Mouse (Mus musculus): ENCODE data around the gene Il10. TPM values are rescaled to one million over a fixed set of nuclear protein-coding genes. Genes with fewer than 3 reads are reported as not detected.

Gene Il10
- polyA plus RNA-seq, 1 experiment from 2014 or later = not detected

DNA sequence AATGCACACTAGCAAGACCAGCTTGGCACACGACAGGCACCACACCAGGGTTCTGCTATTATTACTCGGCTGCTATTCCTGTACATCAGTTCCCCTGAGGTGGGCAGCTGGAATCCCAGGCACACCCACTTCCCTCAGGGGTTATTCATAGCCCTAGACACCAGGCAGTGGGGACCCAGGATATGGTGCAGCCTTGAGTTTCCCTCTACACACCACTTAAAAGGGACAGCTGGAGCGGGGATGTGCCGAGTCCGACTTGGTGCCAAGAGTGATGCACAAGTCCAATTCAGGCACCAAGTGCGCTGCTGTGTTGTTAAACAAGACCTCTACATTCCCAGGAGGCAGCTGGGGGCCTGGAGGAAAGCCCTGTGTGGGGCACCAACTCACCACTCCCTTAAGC, 43.2 kb downstream of the Il10 start:
- peaks cover 36% of the 10 kb centered on the region for H3K4me1 ChIP-seq (ENCODE audit: control insufficient read depth, insufficient read depth, low read length)
- no peak overlapping the region for H3K4me2 ChIP-seq (ENCODE audit: low read depth, low read length)
- no peak overlapping the region for H3K4me3 ChIP-seq (ENCODE audit: low read length)

DNA sequence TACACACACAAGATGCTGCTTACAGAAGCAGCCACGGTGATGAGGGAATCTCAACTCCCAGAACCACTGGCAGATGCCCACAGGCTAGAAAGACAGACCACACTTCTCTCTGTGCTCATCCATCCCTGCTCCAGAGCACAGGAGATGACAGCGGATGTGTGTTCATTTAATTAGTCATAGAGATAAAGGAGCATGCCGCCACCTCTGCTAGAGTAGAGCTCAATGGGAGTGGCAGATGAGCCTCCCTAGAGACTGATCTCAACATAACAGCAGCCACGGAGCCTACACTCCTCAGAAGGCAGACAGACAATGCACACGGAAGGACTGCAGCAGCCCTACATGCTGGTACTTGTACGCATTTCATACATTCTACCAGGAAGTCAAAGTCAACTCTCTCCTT, 44.6 kb downstream of the Il10 start:
- no peaks in the 10 kb centered on the region for H3K27me3 ChIP-seq (replicated peaks; ENCODE audit: control insufficient read depth, insufficient read depth, low read length)
- ATAC-seq = peak; percentile 40; the same call in 1 of the 2 replicates
- no peak overlapping the region for H3K4me2 ChIP-seq (ENCODE audit: low read depth, low read length)
- no peak overlapping the region for H3K4me3 ChIP-seq (ENCODE audit: low read length)
- no peaks in the 10 kb centered on the region for H3K9me3 ChIP-seq (ENCODE audit: control insufficient read depth, low read length)
- no peak overlapping the region for H3K27ac ChIP-seq (ENCODE audit: low read length)
- H3K9ac ChIP-seq (ENCODE audit: low read depth, low read length) = no peak overlapping the region
- no peaks in the 10 kb centered on the region for H3K36me3 ChIP-seq (ENCODE audit: control insufficient read depth, insufficient read depth, low read length)
- 50% methylated on average over 6 of the region's 6 CpGs for WGBS
- H3K4me1 ChIP-seq (ENCODE audit: control insufficient read depth, insufficient read depth, low read length) = peaks cover 38% of the 10 kb centered on the region

More for the DNA sequence above, 43.2 kb downstream of the Il10 start:
- Histone ChIP-seq H3K27ac (ENCODE audit: low read length) (no peak overlapping the region), H3K9me3 (ENCODE audit: control insufficient read depth, low read length) (no peaks in the 10 kb centered on the region), H3K9ac (ENCODE audit: low read depth, low read length) (no peak overlapping the region), H3K36me3 (ENCODE audit: control insufficient read depth, insufficient read depth, low read length) (peaks cover under 1% of the 10 kb centered on the region; the same call in 1 of the 2 replicates), H3K27me3 (replicated peaks; ENCODE audit: control insufficient read depth, insufficient read depth, low read length) (no peaks in the 10 kb centered on the region)
- no peak for ATAC-seq
- 58% methylated on average over 6 of the region's 6 CpGs for WGBS

DNA sequence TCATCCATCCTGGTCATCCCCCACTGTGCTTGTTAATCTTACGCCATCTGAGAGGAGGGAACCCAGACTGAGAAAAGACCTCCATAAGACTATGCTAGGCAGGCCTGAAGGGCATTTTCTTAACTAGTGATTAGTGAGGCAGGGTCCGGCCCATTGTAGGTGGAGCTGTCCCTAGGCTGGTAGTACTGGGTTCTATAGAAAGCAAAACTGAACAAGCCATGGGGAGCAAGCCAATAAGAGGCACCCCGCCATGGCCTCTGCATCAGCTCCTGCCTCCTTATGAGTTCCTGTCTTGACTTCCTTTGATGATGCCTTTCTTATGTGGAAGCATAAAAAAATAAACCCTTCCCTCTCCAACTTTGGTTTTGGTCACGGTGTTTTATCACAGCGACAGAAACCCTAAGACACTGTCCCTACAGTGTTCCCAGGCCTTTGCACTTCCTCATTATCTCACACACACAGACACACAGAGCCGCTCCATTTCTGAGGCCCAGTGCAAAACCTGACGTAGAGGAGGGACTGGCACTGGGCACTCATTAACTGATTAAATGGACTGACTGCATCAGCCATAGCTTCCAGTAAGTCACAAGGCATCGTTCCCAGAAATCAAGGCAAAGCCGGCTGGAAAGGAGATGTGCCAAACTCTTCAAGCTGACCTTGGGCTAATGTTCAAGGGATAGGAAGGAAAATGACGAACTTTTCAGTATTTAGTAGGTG, 48.5 kb downstream of the Il10 start:
- H3K9me3 ChIP-seq (ENCODE audit: control insufficient read depth, low read length) = no peaks in the 10 kb centered on the region
- H3K27ac ChIP-seq (ENCODE audit: low read length) = no peak overlapping the region
- ATAC-seq = peak; percentile 70
- H3K4me3 ChIP-seq (ENCODE audit: low read length) = no peak overlapping the region
- H3K4me1 ChIP-seq (ENCODE audit: control insufficient read depth, insufficient read depth, low read length) = peaks cover 17% of the 10 kb centered on the region; the same call in 1 of the 2 replicates
- WGBS = 84% methylated on average over 10 of the region's 10 CpGs
- no peak overlapping the region for H3K4me2 ChIP-seq (ENCODE audit: low read depth, low read length)
- H3K9ac ChIP-seq (ENCODE audit: low read depth, low read length) = no peak overlapping the region
- no peaks in the 10 kb centered on the region for H3K36me3 ChIP-seq (ENCODE audit: control insufficient read depth, insufficient read depth, low read length)
- H3K27me3 ChIP-seq (replicated peaks; ENCODE audit: control insufficient read depth, insufficient read depth, low read length) = no peaks in the 10 kb centered on the region

DNA sequence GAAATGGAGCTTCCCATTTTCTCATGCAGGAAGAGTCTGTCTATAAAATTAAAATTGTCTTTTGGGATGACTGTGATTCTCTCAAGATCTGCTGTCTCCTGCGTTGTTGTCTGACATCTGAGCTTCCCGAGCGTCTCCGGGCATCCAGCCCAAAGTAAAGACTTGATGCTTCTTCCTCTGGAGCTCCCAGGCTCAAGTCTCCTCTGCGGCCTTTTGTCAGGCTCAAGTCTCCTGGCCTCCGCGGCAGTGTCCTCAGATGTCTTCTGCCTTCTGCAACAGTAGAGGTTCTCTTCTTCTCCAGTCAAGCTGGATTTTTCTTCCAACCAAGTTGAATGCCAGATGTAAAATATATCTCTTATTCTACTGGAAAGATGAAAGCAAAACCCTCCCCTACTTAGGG, 49.4 kb downstream of the Il10 start:
- no peak overlapping the region for H3K27ac ChIP-seq (ENCODE audit: low read length)
- ATAC-seq = no peak
- H3K9ac ChIP-seq (ENCODE audit: low read depth, low read length) = no peak overlapping the region
- WGBS = 83% methylated on average over 7 of the region's 7 CpGs
- no peaks in the 10 kb centered on the region for H3K36me3 ChIP-seq (ENCODE audit: control insufficient read depth, insufficient read depth, low read length)
- no peaks in the 10 kb centered on the region for H3K9me3 ChIP-seq (ENCODE audit: control insufficient read depth, low read length)
- no peaks in the 10 kb centered on the region for H3K27me3 ChIP-seq (replicated peaks; ENCODE audit: control insufficient read depth, insufficient read depth, low read length)
- no peak overlapping the region for H3K4me2 ChIP-seq (ENCODE audit: low read depth, low read length)
- H3K4me1 ChIP-seq (ENCODE audit: control insufficient read depth, insufficient read depth, low read length) = peaks cover 23% of the 10 kb centered on the region; the same call in 1 of the 2 replicates
- H3K4me3 ChIP-seq (ENCODE audit: low read length) = no peak overlapping the region

DNA sequence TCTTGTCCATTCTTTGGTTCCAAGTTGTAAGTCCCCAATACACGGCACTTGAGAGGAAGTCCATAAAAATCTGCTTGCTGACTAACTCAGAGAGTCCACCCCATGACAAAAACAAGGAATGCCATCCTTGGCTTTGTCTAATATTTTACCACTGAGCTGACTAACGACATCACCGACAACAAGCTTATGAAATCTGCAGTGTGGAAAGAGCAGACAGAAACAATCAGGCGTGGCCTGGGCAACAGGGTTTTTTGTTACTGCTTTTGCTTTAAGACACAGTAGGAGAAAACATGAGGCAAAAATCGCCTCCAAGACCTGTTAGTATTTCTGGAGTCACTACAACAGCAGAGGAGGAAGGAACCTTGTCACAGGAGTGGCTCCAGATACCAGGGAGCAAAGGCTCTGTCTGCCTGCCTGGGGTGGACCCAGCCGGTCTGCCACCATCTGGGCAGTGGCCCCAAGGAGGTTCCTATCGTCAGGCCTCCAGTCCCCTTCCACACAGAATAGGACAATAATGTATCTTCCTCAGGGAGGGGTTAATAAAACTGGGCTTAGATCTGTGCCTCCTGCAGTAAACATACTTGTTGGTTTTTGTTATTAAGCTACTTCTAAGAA, 52.8 kb downstream of the Il10 start:
- Histone ChIP-seq H3K4me2 (ENCODE audit: low read depth, low read length) (no peak overlapping the region), H3K36me3 (ENCODE audit: control insufficient read depth, insufficient read depth, low read length) (peaks cover 5% of the 10 kb centered on the region; the same call in 1 of the 2 replicates), H3K9ac (ENCODE audit: low read depth, low read length) (no peak overlapping the region), H3K27ac (ENCODE audit: low read length) (peak overlapping the region; percentile 40), H3K4me3 (ENCODE audit: low read length) (no peak overlapping the region), H3K4me1 (ENCODE audit: control insufficient read depth, insufficient read depth, low read length) (peaks cover 32% of the 10 kb centered on the region), H3K9me3 (ENCODE audit: control insufficient read depth, low read length) (no peaks in the 10 kb centered on the region), H3K27me3 (replicated peaks; ENCODE audit: control insufficient read depth, insufficient read depth, low read length) (no peaks in the 10 kb centered on the region)
- WGBS = 71% methylated on average over 7 of the region's 7 CpGs
- ATAC-seq = peak; percentile 80

DNA sequence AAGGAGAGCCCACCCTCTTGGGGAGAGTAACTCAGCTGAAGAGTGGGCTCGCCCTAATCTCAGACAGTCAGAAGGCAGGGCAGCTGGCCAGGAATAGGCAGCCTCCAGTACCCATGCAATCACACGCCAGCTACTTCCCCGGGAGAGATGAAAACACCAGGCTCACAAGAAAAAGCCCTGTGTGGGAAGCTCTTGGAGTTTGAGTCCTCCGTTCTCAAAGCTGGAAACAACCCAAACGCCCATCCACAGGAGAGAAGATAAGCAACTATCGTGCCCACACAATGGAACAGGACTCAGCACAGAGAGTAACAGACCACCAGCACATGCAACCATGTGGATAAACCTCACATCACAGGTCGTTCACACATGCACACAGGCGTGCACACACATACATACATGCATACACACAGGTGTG, 54.9 kb downstream of the Il10 start:
- H3K27me3 ChIP-seq (replicated peaks; ENCODE audit: control insufficient read depth, insufficient read depth, low read length) = no peaks in the 10 kb centered on the region
- no peak overlapping the region for H3K9ac ChIP-seq (ENCODE audit: low read depth, low read length)
- peaks cover 5% of the 10 kb centered on the region; the same call in 1 of the 2 replicates for H3K36me3 ChIP-seq (ENCODE audit: control insufficient read depth, insufficient read depth, low read length)
- WGBS = 62% methylated on average over 8 of the region's 8 CpGs
- H3K4me1 ChIP-seq (ENCODE audit: control insufficient read depth, insufficient read depth, low read length) = peaks cover 40% of the 10 kb centered on the region
- no peaks in the 10 kb centered on the region for H3K9me3 ChIP-seq (ENCODE audit: control insufficient read depth, low read length)
- H3K4me3 ChIP-seq (ENCODE audit: low read length) = no peak overlapping the region
- no peak overlapping the region for H3K4me2 ChIP-seq (ENCODE audit: low read depth, low read length)
- ATAC-seq = no peak
- peak overlapping the region; percentile 10; the same call in 1 of the 2 replicates for H3K27ac ChIP-seq (ENCODE audit: low read length)

Other genes with a start within 250 kb of the Il10 start
- gene Fcamr, start 218.9 kb upstream of the Il10 start, polyA plus RNA-seq (2015; fragmentation: Nextera tagmentation; extraction: Ambion mirVana) = 0.10 and 0.20 TPM in 2 replicates
- gene Pigr, start 193.2 kb upstream of the Il10 start, polyA plus RNA-seq (2015; fragmentation: Nextera tagmentation; extraction: Ambion mirVana) = 3.9 and 4.9 TPM in 2 replicates
- gene Fcmr, start 154.2 kb upstream of the Il10 start, polyA plus RNA-seq (2015; fragmentation: Nextera tagmentation; extraction: Ambion mirVana) = 3.1 and 4.3 TPM in 2 replicates
- gene Il24, start 132.4 kb upstream of the Il10 start, polyA plus RNA-seq (2015; fragmentation: Nextera tagmentation; extraction: Ambion mirVana) = not detected in 2 replicates
- gene Il20, start 108.4 kb upstream of the Il10 start, polyA plus RNA-seq (2015; fragmentation: Nextera tagmentation; extraction: Ambion mirVana) = not detected in 2 replicates
- 0.20 TPM in 1 of 2 replicates, not detected in the other for gene Il19, start 79.7 kb upstream of the Il10 start, polyA plus RNA-seq (2015; fragmentation: Nextera tagmentation; extraction: Ambion mirVana)
- 13.1 and 23.5 TPM in 2 replicates for gene Mapkapk2, start 78.0 kb downstream of the Il10 start, polyA plus RNA-seq (2015; fragmentation: Nextera tagmentation; extraction: Ambion mirVana)
- gene Dyrk3, start 118.5 kb downstream of the Il10 start, polyA plus RNA-seq (2015; fragmentation: Nextera tagmentation; extraction: Ambion mirVana) = 2.3 and 2.4 TPM in 2 replicates
- gene Eif2d, start 133.3 kb downstream of the Il10 start, polyA plus RNA-seq (2015; fragmentation: Nextera tagmentation; extraction: Ambion mirVana) = 53.8 and 58.0 TPM in 2 replicates
- 3.5 and 4.1 TPM in 2 replicates for gene Rassf5, start 225.4 kb downstream of the Il10 start, polyA plus RNA-seq (2015; fragmentation: Nextera tagmentation; extraction: Ambion mirVana)

Data from intestine, embryonic 16.5 days (tissue).